Mouse (Mus musculus): ENCODE measurements at regions not wholly inside any gene's neighbourhood (a gene's known extent, or its start where the extent isn't known, plus 50 kb on each side); places are given as distances from the start of the nearest gene placed in this dataset.

GRCm38 (mm10) chr8:97477098-97477457 lies 1588.7 kb upstream of the Got2 start:
- DNase-seq (ENCODE audit: low read depth, low spot score): peak; percentile 30

GRCm38 (mm10) chr8:97476430-97477097 lies 1588.2 kb upstream of the Got2 start:
- no peak for DNase-seq (ENCODE audit: low read depth, low spot score)

GRCm38 (mm10) chr8:97473326-97473725 lies 1585.0 kb upstream of the Got2 start:
- DNase-seq (ENCODE audit: low read depth, low spot score): no peak

GRCm38 (mm10) chr8:97461478-97461877 lies 1573.1 kb upstream of the Got2 start:
- DNase-seq (ENCODE audit: low read depth, low spot score): no peak

DNA sequence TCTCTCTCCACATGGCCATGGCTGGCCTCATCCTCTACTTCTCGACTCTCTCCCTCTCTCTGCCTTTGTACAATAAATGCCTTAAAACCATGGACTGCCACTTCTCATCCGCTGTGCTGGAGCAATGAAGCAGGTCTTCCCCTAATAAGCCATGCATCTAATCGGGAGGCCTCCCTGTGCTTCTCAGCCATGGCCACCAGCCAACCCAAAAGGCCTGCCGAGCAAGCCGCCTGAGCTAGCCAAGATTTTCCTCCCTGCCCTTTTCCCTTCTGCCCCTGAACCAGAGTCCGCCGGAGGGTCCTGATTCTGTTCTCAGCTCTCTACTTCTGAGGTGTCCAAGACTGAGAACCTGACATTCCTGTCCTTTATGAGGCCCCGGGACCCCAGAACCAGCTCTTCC lies 1559.3 kb upstream of the Got2 start:
- no peak for DNase-seq (ENCODE audit: low read depth, low spot score)

GRCm38 (mm10) chr8:97441483-97441882 lies 1553.1 kb upstream of the Got2 start:
- DNase-seq (ENCODE audit: low read depth, low spot score): no peak

DNA sequence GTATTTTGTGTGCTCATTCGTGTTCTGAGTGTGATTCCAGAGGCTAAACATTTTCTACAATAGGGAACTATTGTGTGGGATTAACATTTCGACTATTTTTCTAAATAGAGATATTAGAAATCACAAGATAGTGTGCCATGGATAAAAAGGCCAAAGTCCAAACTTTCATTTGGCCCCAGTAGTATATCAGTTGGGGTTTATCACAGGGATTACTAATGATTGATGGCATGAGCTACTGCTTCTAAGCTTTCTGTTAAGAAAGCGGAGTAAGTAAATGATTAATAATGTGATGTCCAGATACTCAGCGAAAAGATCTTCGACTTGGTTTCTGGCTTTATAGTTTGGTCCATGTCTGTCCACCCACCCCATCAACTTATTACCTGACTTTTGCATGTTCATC lies 1545.2 kb upstream of the Got2 start:
- DNase-seq (ENCODE audit: low read depth, low spot score): no peak

- DNase-seq (ENCODE audit: low read depth, low spot score): peak; percentile 26
Measured at GRCm38 (mm10) chr8:97431467-97431866, 1543.1 kb upstream of the Got2 start.

GRCm38 (mm10) chr8:97422331-97422730 lies 1534.0 kb upstream of the Got2 start:
- no peak for DNase-seq (ENCODE audit: low read depth, low spot score)

GRCm38 (mm10) chr8:97414742-97415141 lies 1526.4 kb upstream of the Got2 start:
- DNase-seq (ENCODE audit: low read depth, low spot score): no peak

GRCm38 (mm10) chr8:97403308-97403707 lies 1515.0 kb upstream of the Got2 start:
- DNase-seq (ENCODE audit: low read depth, low spot score): no peak

DNA sequence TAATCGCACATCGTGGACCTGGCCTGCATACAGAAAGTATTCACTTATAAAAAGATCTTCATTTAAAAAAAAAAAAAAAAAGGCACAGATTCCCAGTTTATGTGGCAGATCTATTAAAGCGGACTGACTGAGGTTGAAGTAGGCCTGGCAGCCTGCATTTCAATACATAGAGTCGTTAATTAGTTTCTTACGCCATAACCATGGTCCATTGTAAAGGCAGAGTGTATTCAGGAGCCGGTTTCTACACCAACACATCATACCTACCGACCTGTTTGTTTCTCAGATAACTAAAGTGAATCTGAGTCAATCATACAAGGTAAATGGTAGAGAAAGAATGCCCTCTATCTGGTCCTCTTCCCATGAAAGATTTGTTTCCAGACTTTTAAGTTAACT lies 1509.0 kb upstream of the Got2 start:
- no peak for DNase-seq (ENCODE audit: low read depth, low spot score)

DNA sequence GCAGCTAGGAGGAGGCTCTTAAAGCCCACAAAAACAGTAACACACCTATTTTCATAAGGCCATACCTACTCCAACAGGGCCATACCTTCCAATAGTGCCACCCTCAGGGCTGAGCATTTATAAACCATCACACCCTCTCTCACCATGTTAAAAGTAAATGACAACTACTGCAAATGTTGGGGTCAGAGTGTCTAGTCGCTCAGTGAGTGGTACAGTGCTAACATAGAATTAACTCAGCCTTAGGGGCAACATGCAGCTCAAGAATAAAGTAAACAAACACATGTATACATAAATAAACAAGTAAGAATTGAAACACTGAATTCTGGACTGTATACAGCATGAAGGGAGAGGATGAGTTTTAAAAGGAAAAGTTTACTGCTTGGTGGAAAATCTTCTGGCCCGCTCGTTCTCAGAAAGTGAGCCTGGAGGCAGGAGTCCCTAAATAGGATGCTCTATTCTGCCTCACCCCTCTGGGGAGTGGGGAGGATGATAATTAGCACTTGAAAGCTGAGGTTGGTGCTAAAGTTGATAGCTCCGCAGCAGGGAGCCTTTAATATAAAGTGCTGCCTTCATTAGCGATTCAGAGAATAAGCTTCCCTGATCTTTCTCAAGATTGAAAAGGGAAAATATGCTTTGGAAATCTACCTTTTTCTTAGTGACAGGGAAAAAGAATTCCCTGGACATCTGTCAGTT lies 1508.4 kb upstream of the Got2 start:
- DNase-seq (ENCODE audit: low read depth, low spot score): no peak

DNA sequence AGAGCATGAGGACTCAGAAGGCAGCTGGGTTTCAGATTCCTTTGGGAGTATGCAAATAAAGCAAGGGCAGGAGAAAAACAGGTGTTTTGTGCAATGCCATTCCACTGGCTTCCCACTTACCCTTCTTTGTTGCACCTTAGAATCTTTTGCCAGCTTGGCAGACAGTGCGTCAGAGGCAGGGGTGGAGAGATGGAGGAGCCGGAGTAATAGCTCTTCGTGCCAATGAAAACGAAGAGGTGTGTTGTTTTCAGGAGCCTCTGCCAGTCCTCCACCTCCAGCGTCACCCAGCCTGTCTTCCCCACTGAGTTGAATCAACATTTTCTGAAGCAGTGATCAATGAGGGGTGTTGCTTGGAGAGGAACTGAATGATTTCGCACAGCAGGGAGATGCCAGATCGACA lies 1501.3 kb upstream of the Got2 start:
- no peak for DNase-seq (ENCODE audit: low read depth, low spot score)

GRCm38 (mm10) chr8:97389149-97389548 lies 1500.8 kb upstream of the Got2 start:
- no peak for DNase-seq (ENCODE audit: low read depth, low spot score)

DNA sequence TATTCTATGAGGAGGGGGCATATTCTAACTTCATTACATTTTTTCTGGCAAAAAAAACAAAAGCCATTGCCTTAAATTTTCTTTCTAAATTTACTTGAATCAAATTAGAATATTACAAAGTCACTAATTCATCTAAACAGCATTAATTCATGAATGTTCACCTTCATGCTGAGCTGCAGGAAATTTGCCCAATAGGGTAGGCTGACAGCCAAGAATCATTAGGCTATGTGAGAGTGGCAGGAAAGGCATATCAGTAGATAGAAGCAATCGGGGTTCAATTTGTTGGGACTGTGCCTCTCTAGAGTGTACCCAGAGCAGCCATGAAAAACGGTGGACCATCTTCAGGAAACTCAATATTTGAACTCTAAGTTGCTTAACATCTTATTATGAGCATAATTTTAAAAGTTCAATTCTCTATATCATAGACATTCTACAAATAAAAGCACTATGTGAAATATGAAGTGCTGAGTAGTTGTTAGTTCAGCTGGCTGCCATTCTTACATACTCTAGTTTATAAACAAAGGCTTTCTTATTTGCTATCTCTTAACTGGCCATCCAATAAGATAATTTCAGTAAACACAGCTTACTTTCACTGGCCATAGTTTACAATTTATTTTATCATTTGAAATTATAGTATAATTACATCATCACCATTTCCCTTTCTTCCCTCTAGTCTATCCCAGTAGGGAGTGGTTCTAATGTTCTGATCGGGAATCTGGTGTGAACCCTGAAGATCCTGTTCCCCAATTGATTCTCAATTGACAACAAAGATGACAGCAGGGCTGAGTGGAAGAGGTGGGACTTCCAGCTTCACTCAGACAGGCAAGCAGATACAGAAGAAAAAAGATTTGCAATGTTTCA lies 1486.8 kb upstream of the Got2 start:
- DNase-seq (ENCODE audit: low read depth, low spot score): no peak

DNA sequence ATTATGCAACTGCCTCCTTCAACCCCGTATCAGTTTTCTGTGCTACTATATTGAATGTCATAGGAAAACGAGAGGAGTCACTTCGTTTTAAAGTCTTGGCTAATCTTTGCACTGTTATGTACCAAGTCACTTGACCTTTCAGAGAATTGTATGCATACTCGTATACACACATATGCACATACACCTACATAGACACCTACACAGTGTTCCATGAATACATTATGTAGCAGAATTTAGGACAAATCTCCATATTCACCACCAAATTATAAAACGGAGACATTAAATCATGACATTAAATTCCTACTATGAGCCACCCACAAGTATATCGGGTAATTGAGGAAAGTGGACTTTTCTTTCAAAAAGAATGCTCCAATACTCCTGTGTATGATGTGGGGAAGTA lies 1458.3 kb upstream of the Got2 start:
- DNase-seq (ENCODE audit: low read depth, low spot score): no peak

- no peak for DNase-seq (ENCODE audit: low read depth, low spot score)
Measured at GRCm38 (mm10) chr8:97315497-97315896, 1427.2 kb upstream of the Got2 start.

DNA sequence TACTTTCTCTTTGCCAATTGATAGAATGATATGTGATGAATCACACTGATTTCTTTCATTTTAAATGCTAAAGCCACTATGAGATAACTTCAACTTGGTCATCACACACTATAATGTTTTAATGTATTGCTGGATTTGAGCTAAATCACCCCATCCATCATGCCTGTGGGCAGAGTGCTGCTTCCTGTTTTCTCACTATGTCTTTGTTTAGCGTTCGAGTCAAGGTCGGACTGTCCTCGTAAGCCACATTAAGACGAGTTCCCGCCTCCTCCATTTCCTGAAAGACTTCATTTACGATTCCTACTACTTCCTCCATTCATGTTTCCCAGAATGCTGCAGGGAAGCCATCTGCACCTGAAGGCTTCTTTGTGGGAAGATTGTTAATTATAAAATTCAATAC lies 1420.0 kb upstream of the Got2 start:
- no peak for DNase-seq (ENCODE audit: low read depth, low spot score)

DNA sequence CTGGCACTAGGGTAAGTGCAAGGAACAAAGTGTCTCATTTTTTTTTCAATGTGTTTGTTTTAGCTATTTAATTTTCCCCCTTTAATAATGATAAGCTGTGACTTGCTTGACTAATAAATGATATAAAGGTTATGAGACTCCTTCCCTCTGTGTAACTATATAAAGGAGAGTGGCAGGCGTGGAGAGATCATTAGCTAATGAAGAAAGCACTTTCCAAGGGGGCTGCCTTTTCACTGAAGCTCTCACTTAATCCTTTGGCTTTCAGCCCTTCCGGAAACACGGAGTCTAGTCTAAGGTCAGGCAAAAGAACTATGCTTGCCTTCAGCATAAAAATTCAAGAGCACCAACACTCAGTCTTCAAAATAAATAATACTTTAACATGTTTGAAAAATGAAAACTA lies 1382.2 kb upstream of the Got2 start:
- no peak for DNase-seq (ENCODE audit: low read depth, low spot score)

GRCm38 (mm10) chr8:97260964-97261363 lies 1372.6 kb upstream of the Got2 start:
- DNase-seq (ENCODE audit: low read depth, low spot score): peak; percentile 34

DNA sequence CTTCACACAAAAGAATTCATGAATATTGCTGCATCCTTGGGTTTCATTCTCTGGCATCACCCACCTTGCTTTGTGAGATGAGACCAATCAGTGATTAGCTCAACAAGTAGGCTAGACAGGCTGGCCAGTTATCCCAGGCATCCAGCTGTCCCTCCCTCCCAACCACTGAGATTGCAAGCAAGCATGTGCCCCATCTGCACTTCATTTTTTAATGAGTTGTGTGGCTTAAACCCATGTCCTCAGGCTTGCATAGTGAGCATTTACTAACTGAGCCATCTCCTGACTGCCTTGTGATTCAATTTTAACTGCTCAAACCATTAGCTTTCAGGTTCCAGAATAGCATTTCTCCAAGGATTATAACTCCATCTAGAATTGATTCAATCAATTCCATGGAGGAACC lies 1365.8 kb upstream of the Got2 start:
- no peak for DNase-seq (ENCODE audit: low read depth, low spot score)

GRCm38 (mm10) chr8:97252232-97252631 lies 1363.9 kb upstream of the Got2 start:
- no peak for DNase-seq (ENCODE audit: low read depth, low spot score)

All from brain, embryonic 18.5 days (tissue).